Mouse (Mus musculus) bone marrow macrophage, adult 2 months (primary cell): ENCODE measurements around the gene Etl4.

ENCODE experiments used
- CTCF ChIP-seq: IDR thresholded peaks from 2 replicates; pipeline ENCODE4 v1.5.1; 2012; ENCODE audit warnings: low read depth, mild to moderate bottlenecking, low read length, moderate library complexity
- POLR2A ChIP-seq: IDR thresholded peaks from 2 replicates; pipeline ENCODE4 v1.6.1; 2012; ENCODE audit warnings: mild to moderate bottlenecking, low read depth, low read length, borderline replicate concordance

DNA sequence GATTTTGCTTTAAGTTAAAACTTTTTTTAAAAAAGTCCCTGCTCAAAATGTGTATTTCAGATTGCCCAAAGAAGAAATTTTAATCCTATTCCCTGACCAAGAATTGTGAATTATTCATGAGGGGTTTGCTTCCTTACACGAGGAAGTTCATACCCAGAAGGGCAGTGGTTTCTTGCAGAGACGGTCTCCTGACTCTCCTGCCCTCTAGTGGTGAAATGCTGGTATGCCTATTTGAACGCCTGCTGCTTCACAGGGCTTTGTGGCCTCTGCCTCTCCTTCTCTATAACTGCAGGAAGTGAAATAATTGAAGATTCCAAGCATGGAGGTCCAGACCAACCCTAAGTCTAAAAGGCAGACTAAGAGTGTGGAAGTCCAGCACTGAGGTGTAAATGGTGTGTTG is 585.1 kb downstream of the Etl4 start:
- TF ChIP-seq CTCF, result peak; percentile 34; the same call in 1 of the 2 replicates
- TF ChIP-seq POLR2A, result no peak
